Mouse (Mus musculus): ENCODE measurements around the gene Bphl. TPM values are rescaled to one million over a fixed set of nuclear protein-coding genes. Genes with fewer than 3 reads are reported as not detected.

Gene Bphl
- polyA plus RNA-seq, 1 experiment from 2014 or later, result 41.9 TPM

GRCm38 (mm10) chr13:34018521-34018920 lies 18.9 kb upstream of the Bphl start:
- Histone ChIP-seq H3K4me1 (ENCODE audit: control insufficient read depth, insufficient read depth, low read length) (no peaks in the 10 kb centered on the region), H3K4me3 (ENCODE audit: low read depth, low read length) (no peak overlapping the region), H3K27me3 (ENCODE audit: control insufficient read depth, insufficient read depth, low read length) (no peaks in the 10 kb centered on the region), H3K9me3 (ENCODE audit: control insufficient read depth, low read length) (no peaks in the 10 kb centered on the region), H3K36me3 (ENCODE audit: control insufficient read depth, insufficient read depth, low read length) (peaks cover 3% of the 10 kb centered on the region; the same call in 1 of the 2 replicates), H3K4me2 (ENCODE audit: low read depth, severe bottlenecking) (no peak overlapping the region), H3K27ac (replicated peaks; ENCODE audit: low read depth, low read length) (no peak overlapping the region), H3K9ac (ENCODE audit: low read length) (no peak overlapping the region)
- ATAC-seq (ENCODE audit: insufficient number of reproducible peaks, low FRiP score, low TSS enrichment, low read depth) (no peak), DNase-seq (ENCODE audit: low spot score) (no peak)
- 94% methylated on average over 1 of the region's 1 CpGs for WGBS

GRCm38 (mm10) chr13:34021998-34022397 lies 15.4 kb upstream of the Bphl start:
- ATAC-seq (ENCODE audit: insufficient number of reproducible peaks, low FRiP score, low TSS enrichment, low read depth) (no peak), DNase-seq (ENCODE audit: low spot score) (no peak)
- 89% methylated on average over 2 of the region's 2 CpGs for WGBS
- peaks cover 3% of the 10 kb centered on the region; the same call in 1 of the 2 replicates for H3K36me3 ChIP-seq (ENCODE audit: control insufficient read depth, insufficient read depth, low read length)
- H3K4me3 ChIP-seq (ENCODE audit: low read depth, low read length), result no peak overlapping the region
- H3K4me1 ChIP-seq (ENCODE audit: control insufficient read depth, insufficient read depth, low read length), result no peaks in the 10 kb centered on the region
- H3K27me3 ChIP-seq (ENCODE audit: control insufficient read depth, insufficient read depth, low read length), result no peaks in the 10 kb centered on the region
- H3K4me2 ChIP-seq (ENCODE audit: low read depth, severe bottlenecking), result no peak overlapping the region
- no peak overlapping the region for H3K9ac ChIP-seq (ENCODE audit: low read length)
- no peaks in the 10 kb centered on the region for H3K9me3 ChIP-seq (ENCODE audit: control insufficient read depth, low read length)
- no peak overlapping the region for H3K27ac ChIP-seq (replicated peaks; ENCODE audit: low read depth, low read length)

- Histone ChIP-seq H3K9ac (ENCODE audit: low read length) (no peak overlapping the region), H3K36me3 (ENCODE audit: control insufficient read depth, insufficient read depth, low read length) (peaks cover 2% of the 10 kb centered on the region; the same call in 1 of the 2 replicates), H3K27ac (replicated peaks; ENCODE audit: low read depth, low read length) (no peak overlapping the region), H3K9me3 (ENCODE audit: control insufficient read depth, low read length) (no peaks in the 10 kb centered on the region), H3K27me3 (ENCODE audit: control insufficient read depth, insufficient read depth, low read length) (no peaks in the 10 kb centered on the region), H3K4me2 (ENCODE audit: low read depth, severe bottlenecking) (no peak overlapping the region), H3K4me3 (ENCODE audit: low read depth, low read length) (no peak overlapping the region), H3K4me1 (ENCODE audit: control insufficient read depth, insufficient read depth, low read length) (no peaks in the 10 kb centered on the region; the same call in 1 of the 2 replicates)
- WGBS, result 83% methylated on average over 2 of the region's 2 CpGs
- ATAC-seq (ENCODE audit: insufficient number of reproducible peaks, low FRiP score, low TSS enrichment, low read depth) (no peak), DNase-seq (ENCODE audit: low spot score) (no peak)
Measured at GRCm38 (mm10) chr13:34032041-34032440, 5.4 kb upstream of the Bphl start.

- H3K36me3 ChIP-seq (ENCODE audit: control insufficient read depth, insufficient read depth, low read length), result no peaks in the 10 kb centered on the region; the same call in 1 of the 2 replicates
- 85% methylated on average over 3 of the region's 3 CpGs for WGBS
- peaks cover 5% of the 10 kb centered on the region for H3K4me1 ChIP-seq (ENCODE audit: control insufficient read depth, insufficient read depth, low read length)
- no peaks in the 10 kb centered on the region for H3K27me3 ChIP-seq (ENCODE audit: control insufficient read depth, insufficient read depth, low read length)
- no peaks in the 10 kb centered on the region for H3K9me3 ChIP-seq (ENCODE audit: control insufficient read depth, low read length)
- no peak overlapping the region for H3K9ac ChIP-seq (ENCODE audit: low read length)
- no peak overlapping the region for H3K27ac ChIP-seq (replicated peaks; ENCODE audit: low read depth, low read length)
- H3K4me3 ChIP-seq (ENCODE audit: low read depth, low read length), result no peak overlapping the region
- ATAC-seq (ENCODE audit: insufficient number of reproducible peaks, low FRiP score, low TSS enrichment, low read depth), result no peak
- no peak for DNase-seq (ENCODE audit: low spot score)
- no peak overlapping the region for H3K4me2 ChIP-seq (ENCODE audit: low read depth, severe bottlenecking)
Measured at GRCm38 (mm10) chr13:34035424-34035823, 2.0 kb upstream of the Bphl start.

- Histone ChIP-seq H3K9me3 (ENCODE audit: control insufficient read depth, low read length) (no peaks in the 10 kb centered on the region), H3K4me2 (ENCODE audit: low read depth, severe bottlenecking) (no peak overlapping the region), H3K4me1 (ENCODE audit: control insufficient read depth, insufficient read depth, low read length) (peaks cover 5% of the 10 kb centered on the region), H3K4me3 (ENCODE audit: low read depth, low read length) (no peak overlapping the region), H3K36me3 (ENCODE audit: control insufficient read depth, insufficient read depth, low read length) (no peaks in the 10 kb centered on the region; the same call in 1 of the 2 replicates), H3K27me3 (ENCODE audit: control insufficient read depth, insufficient read depth, low read length) (no peaks in the 10 kb centered on the region), H3K27ac (replicated peaks; ENCODE audit: low read depth, low read length) (no peak overlapping the region), H3K9ac (ENCODE audit: low read length) (no peak overlapping the region)
- WGBS, result 86% methylated on average over 5 of the region's 5 CpGs
- DNase-seq (ENCODE audit: low spot score) (no peak), ATAC-seq (ENCODE audit: insufficient number of reproducible peaks, low FRiP score, low TSS enrichment, low read depth) (no peak)
Measured at GRCm38 (mm10) chr13:34036726-34037125, 671 bp upstream of the Bphl start.

GRCm38 (mm10) chr13:34038056-34038432 lies 647 bp downstream of the Bphl start:
- Histone ChIP-seq H3K4me3 (ENCODE audit: low read depth, low read length) (peak overlapping the region; percentile 69), H3K9ac (ENCODE audit: low read length) (peak overlapping the region; percentile 94), H3K4me1 (ENCODE audit: control insufficient read depth, insufficient read depth, low read length) (peaks cover 5% of the 10 kb centered on the region), H3K4me2 (ENCODE audit: low read depth, severe bottlenecking) (peak overlapping the region; percentile 69), H3K9me3 (ENCODE audit: control insufficient read depth, low read length) (no peaks in the 10 kb centered on the region), H3K27ac (replicated peaks; ENCODE audit: low read depth, low read length) (0 out of 2 replicates have a peak overlapping the region, but pooled peaks have one; percentile 69), H3K27me3 (ENCODE audit: control insufficient read depth, insufficient read depth, low read length) (no peaks in the 10 kb centered on the region), H3K36me3 (ENCODE audit: control insufficient read depth, insufficient read depth, low read length) (no peaks in the 10 kb centered on the region)
- 57% methylated on average over 5 of the region's 5 CpGs for WGBS
- DNase-seq (ENCODE audit: low spot score) (no peak), ATAC-seq (ENCODE audit: insufficient number of reproducible peaks, low FRiP score, low TSS enrichment, low read depth) (no peak)

- WGBS, result 39% methylated on average over 8 of the region's 8 CpGs
- Histone ChIP-seq H3K4me1 (ENCODE audit: control insufficient read depth, insufficient read depth, low read length) (peaks cover 5% of the 10 kb centered on the region), H3K9ac (ENCODE audit: low read length) (no peak overlapping the region), H3K27ac (replicated peaks; ENCODE audit: low read depth, low read length) (no peak overlapping the region), H3K4me3 (ENCODE audit: low read depth, low read length) (no peak overlapping the region), H3K9me3 (ENCODE audit: control insufficient read depth, low read length) (no peaks in the 10 kb centered on the region), H3K4me2 (ENCODE audit: low read depth, severe bottlenecking) (peak overlapping the region; percentile 19; the same call in 1 of the 2 replicates), H3K36me3 (ENCODE audit: control insufficient read depth, insufficient read depth, low read length) (no peaks in the 10 kb centered on the region), H3K27me3 (ENCODE audit: control insufficient read depth, insufficient read depth, low read length) (no peaks in the 10 kb centered on the region)
- ATAC-seq (ENCODE audit: insufficient number of reproducible peaks, low FRiP score, low TSS enrichment, low read depth), result no peak
- DNase-seq (ENCODE audit: low spot score), result peak; percentile 28
Measured at GRCm38 (mm10) chr13:34038901-34039341, 1.5 kb downstream of the Bphl start.

GRCm38 (mm10) chr13:34040091-34040490 lies 2.7 kb downstream of the Bphl start:
- DNase-seq (ENCODE audit: low spot score) (no peak), ATAC-seq (ENCODE audit: insufficient number of reproducible peaks, low FRiP score, low TSS enrichment, low read depth) (no peak)
- WGBS, result 85% methylated on average over 3 of the region's 3 CpGs
- Histone ChIP-seq H3K27me3 (ENCODE audit: control insufficient read depth, insufficient read depth, low read length) (no peaks in the 10 kb centered on the region), H3K4me2 (ENCODE audit: low read depth, severe bottlenecking) (no peak overlapping the region), H3K27ac (replicated peaks; ENCODE audit: low read depth, low read length) (no peak overlapping the region), H3K36me3 (ENCODE audit: control insufficient read depth, insufficient read depth, low read length) (no peaks in the 10 kb centered on the region), H3K4me1 (ENCODE audit: control insufficient read depth, insufficient read depth, low read length) (peaks cover 5% of the 10 kb centered on the region), H3K9me3 (ENCODE audit: control insufficient read depth, low read length) (no peaks in the 10 kb centered on the region), H3K4me3 (ENCODE audit: low read depth, low read length) (no peak overlapping the region), H3K9ac (ENCODE audit: low read length) (no peak overlapping the region)

All from limb, embryonic 11.5 days (tissue).